Mouse (Mus musculus): ENCODE data around the gene Hivep2.
A peak's percentile ranks its signal among the peaks of the same experiment; 100 is the strongest.

The Hivep2 gene

DNA sequence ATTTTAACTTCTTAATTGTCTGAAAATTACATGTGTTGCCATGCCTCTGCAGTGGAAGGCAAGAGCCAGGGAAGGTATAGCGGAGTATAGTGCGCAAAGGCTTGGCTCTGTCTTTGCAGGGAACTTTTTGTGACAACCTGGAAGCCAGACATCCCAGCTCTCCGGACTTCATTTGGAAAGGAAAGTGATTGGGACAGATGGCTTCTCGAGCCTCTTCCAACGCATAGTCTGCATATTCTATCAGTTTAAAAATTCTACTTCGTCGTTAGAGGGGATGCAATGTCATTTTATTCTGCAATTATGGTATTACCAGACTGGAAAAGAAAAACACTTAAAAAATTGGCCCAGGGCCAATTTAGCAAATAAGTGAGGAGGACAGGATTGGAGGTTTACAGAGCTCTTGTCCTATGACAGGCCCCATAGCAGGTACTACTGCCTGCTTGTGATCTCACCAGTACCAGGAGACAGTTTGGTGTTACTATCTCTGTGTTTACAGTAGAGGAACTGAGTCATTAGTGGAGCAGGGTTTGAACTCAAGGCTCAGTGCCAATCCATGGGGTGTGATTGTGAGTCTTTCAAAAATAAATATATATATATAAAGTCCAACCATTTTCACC lies 7.8 kb downstream of the Hivep2 start:
- DNase-seq (ENCODE audit: low spot score) = no peak

DNA sequence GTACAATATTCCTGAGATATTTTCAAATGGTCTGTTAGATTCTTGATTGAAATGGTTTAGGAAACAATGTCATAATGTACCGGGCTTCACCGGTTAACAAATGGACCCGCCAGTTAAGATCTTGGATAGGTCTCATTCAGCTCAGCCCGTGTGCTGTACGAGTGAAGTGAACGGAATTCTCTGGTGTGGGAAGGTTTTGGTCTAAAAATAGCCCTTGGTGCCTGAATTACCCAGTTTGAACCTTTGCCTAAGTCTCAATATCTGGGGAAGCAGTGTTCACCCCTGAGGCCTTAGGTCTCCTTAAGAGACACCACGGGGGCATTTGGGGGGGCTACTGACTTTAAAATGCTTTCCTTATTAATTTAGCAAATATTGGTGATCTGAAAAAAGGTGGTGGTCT lies 8.6 kb downstream of the Hivep2 start:
- no peak for DNase-seq (ENCODE audit: low spot score)

- no peak for DNase-seq (ENCODE audit: low spot score)
Observed at GRCm38 (mm10) chr10:13975861-13976260, 10.0 kb downstream of the Hivep2 start.

DNA sequence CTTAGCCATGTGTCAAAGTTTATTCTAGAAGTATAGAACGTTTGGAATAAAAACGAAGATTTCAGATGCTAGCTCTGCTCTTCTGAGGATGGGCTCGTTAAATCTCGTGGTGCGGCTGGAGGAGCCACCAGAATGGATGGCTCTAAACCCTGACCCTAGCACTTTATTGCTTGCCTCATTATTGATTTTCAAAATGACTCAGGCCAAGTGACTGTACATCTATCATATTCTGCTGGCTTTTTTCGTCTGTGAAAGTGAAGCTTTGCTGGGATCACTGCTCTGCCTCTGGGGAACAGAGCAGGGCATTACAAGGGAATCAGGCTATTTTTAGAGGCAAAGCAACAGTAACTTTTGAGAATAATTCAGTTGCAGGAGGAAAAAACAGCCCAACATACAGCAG lies 10.4 kb downstream of the Hivep2 start:
- no peak for DNase-seq (ENCODE audit: low spot score)

DNA sequence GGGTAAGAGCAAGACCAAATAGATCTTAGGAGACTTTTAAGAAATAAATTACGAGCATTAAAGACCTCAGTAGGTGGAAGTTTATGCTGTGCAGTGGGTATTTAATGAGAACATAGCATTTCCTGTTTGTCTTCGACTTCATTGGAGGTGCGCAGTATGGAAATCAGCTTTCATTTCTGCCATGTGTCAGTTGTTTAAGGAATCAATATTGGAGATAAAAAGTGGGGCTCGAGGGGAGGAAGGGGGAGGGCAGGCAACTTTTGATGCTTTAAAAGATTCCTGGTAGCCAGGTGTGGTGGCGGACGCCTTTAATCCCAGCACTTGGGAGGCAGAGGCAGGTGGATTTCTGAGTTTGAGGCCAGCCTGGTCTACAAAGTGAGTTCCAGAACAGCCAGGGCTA lies 16.4 kb downstream of the Hivep2 start:
- no peak for DNase-seq (ENCODE audit: low spot score)

DNA sequence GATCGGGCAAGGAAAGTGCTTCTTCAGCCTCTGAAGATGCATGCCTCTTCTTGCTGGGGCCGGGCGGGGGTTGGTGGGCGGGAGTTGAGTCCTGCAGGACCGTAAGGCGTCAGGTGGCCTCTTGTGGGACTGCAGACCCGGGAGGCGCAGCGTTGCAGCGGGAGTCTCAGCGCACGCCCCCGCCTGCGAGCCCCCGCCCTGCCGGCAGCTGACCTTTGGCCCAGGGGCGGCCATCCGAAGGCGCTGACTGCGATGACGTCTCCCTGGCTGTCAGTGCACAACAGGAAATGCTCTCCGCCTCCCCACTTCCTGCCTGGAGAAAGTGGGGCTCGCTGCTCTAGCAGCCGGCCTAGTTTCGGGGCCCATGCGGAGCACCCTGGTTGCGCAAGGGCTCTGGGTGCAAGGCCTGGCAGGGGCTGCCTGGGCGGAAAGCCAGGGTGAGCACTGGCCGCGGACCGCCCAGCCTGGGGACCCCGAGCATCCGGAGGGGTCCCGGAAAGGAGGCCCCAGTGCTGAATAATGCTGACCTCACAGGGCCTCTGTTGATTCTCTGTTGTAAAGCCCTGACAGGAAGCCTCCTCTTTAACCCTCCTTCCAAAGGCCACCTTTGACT lies 17.0 kb downstream of the Hivep2 start:
- peak; percentile 71 for DNase-seq (ENCODE audit: low spot score)

GRCm38 (mm10) chr10:13983631-13984030 lies 17.8 kb downstream of the Hivep2 start:
- DNase-seq (ENCODE audit: low spot score) = no peak

DNA sequence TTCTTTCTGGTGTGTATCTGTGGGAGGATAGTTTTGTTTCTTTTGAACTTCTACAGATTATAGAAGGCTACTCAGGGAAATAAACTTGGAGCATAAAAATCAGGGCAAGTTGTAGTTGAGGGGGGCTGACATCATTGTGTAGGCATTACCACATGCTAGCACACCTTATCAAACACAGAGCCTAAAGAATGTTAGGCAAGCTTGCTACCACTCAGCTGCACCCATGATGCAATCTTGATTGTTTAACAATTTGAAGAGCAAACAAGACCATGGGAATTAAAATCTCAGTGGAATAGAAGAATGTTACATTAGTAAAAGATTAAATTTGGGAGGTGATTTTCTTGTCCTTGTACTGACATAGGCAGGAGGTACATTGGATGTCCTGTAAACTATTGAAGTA lies 18.4 kb downstream of the Hivep2 start:
- DNase-seq (ENCODE audit: low spot score) = no peak

- DNase-seq (ENCODE audit: low spot score) = no peak
Observed at GRCm38 (mm10) chr10:13986539-13986938, 20.7 kb downstream of the Hivep2 start.

DNA sequence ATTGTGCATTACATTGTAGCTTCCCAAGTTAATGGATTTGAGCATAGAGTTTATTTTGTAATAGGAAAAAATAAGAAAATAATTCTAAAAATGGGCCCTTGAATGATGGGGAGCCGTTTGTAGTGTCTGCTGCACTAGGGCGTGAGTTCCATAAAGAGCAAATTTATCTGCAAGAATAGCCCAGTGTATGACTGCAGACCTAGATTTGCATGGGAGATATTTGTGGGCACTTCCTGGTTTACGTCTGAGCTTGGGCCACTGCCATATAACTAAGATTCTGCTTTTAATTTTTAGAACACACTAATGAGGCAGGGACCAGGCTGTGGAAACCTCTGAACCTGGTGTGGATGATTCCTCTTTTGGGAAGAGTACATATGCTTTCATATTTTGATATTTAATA lies 21.5 kb downstream of the Hivep2 start:
- DNase-seq (ENCODE audit: low spot score) = no peak

GRCm38 (mm10) chr10:13988280-13988679 lies 22.4 kb downstream of the Hivep2 start:
- no peak for DNase-seq (ENCODE audit: low spot score)

GRCm38 (mm10) chr10:13988757-13989156 lies 22.9 kb downstream of the Hivep2 start:
- DNase-seq (ENCODE audit: low spot score) = no peak

DNA sequence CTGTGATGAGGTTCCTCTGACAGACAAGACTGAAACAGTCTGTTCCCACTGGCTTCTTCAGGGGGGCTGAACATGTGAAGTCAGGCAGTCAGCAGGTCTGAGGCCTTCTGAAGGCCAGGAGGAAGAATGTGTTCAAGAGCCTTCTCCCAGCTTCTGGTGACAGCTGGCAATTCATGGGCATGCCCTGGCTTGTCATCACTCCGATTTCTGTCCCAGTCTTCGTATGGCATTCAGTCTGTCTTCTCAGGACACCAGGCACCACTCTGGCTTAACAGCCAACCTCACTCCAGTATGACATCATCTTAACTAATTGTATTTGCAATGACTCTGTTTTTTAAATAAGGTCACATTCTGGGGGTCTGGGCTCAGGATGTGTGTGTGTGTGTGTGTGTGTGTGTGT lies 25.0 kb downstream of the Hivep2 start:
- no peak for DNase-seq (ENCODE audit: low spot score)

- no peak for DNase-seq (ENCODE audit: low spot score)
Observed at GRCm38 (mm10) chr10:13993411-13993810, 27.5 kb downstream of the Hivep2 start.

- no peak for DNase-seq (ENCODE audit: low spot score)
Observed at GRCm38 (mm10) chr10:13997336-13997735, 31.5 kb downstream of the Hivep2 start.

DNA sequence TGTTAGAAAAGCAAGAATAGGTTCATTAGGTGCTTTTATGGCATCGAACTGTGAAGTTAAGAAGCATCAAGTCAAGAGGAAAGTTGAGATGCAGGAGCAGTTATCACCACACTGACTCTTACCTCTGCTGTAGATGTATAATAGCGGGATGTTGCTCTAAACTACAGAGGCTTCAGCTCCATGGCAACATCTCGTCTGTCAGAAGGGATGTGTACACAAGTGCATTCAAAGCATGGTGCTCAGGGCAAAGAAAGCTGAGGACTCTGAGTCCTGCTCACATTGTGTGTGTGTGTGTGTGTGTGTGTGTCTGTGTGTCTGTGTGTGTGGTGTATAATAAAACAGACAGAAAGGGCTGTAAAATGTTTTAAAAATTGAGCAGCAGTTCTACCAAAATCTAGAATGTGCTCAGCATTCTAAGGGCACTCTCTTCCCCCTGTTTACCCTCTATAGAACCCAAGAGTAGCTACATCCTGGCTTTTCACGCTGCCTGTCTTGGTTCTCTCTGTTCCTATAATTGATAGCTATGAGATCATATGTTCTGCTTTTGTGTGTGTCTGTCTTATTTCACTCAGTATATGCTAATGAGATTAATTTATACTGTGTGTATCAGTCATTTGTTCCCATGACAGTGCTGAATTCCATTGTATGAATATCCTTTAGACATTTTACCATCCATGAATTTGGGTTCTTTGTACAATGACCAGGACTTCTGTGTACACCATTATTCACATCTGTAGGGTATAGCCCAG lies 39.1 kb downstream of the Hivep2 start:
- no peak for DNase-seq (ENCODE audit: low spot score)

GRCm38 (mm10) chr10:14009721-14010120 lies 43.8 kb downstream of the Hivep2 start:
- no peak for DNase-seq (ENCODE audit: low spot score)

GRCm38 (mm10) chr10:14016287-14016970 lies 50.6 kb downstream of the Hivep2 start:
- no peak for DNase-seq (ENCODE audit: low spot score)

GRCm38 (mm10) chr10:14017338-14017737 lies 51.5 kb downstream of the Hivep2 start:
- no peak for DNase-seq (ENCODE audit: low spot score)

DNA sequence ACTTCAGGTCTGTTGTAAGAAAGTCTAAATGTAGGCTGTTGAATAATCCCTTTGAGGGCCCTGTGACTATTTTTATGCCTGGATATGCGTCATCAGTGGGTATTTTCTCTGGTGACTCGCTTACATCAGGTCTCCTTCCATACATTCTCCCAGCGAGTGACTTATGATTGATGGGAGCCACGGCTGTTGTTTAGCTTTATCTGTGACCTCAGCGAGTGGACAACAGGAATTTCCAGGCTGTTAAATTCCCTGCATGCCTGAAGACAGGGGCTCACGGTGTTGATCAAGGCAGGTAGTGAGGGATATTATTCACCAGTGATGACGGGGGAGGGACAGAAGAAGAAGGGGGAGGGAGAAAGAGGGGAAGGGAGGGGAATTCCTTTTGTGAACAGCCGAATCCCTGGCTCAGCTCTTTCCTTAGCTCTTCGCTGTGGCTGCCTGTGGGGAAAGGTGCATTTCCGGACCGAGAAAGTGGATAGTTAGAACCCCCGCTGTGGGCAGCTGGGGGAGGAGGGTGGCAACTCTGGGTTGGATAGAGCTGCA lies 52.0 kb downstream of the Hivep2 start:
- no peak for DNase-seq (ENCODE audit: low spot score)

DNA sequence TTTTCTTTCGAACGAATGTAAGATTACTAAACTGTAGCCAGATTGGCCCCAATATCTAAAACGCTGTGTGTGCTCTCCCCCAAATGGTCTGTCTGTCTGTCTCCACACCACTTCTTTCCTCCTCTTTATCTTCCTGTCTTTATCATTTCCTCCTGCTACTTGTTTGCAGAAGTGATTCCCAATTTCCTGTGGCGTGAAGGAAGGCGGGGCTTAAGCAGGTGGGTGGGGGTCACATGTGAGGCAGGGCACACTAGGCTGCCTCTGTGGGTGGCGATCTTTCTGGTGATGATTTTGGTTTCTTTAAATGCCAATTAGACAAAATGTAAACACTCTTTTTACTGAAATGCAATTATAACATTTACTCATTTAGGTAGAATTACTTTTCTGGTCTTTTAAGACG lies 52.8 kb downstream of the Hivep2 start:
- DNase-seq (ENCODE audit: low spot score) = no peak

- no peak for DNase-seq (ENCODE audit: low spot score)
Observed at GRCm38 (mm10) chr10:14019198-14019597, 53.3 kb downstream of the Hivep2 start.

- no peak for DNase-seq (ENCODE audit: low spot score)
Observed at GRCm38 (mm10) chr10:14020253-14020652, 54.4 kb downstream of the Hivep2 start.

Data from left cerebral cortex, adult 11 months (tissue).